Mouse (Mus musculus) C2C12 (cell line): ENCODE data around the gene Gabrb2.

Source experiments
- CTCF ChIP-seq: IDR thresholded peaks from one replicate; pipeline ENCODE4 v1.5.1; 2011; ENCODE audit not compliant: control insufficient read depth, insufficient read depth, insufficient read length
- MYOG ChIP-seq: IDR thresholded peaks from one replicate; pipeline ENCODE4 v1.6.1; 2011; ENCODE audit not compliant: control insufficient read depth, insufficient read length; ENCODE audit errors: extremely low read depth

- TF ChIP-seq CTCF (no peak), MYOG (no peak)
These were observed 123.3 kb downstream of the Gabrb2 start for GRCm38 (mm10) chr11:42542861-42543260.
